Mouse (Mus musculus) forebrain, embryonic 14.5 days (tissue): ENCODE data around the gene Phf5a. TPM values are rescaled to one million over a fixed set of nuclear protein-coding genes. Genes with fewer than 3 reads are reported as not detected.

Experiments used
- ATAC-seq: fragments of 200-750 bp; cut with Nextera tagmentation; 2 replicates; pipeline ENCODE4 v1.8.0; 2017; ENCODE audit warnings: mild to moderate bottlenecking, moderate library complexity
- DNase-seq: peaks from one replicate; pipeline ENCODE4 v3.0.0-alpha.2; 2015; ENCODE audit warnings: low spot score
- H3K27ac ChIP-seq: fragments of 300-500 bp; sonication (generic); 2 replicates; pipeline ENCODE4 v1.5.1; 2014; ENCODE audit warnings: low read depth, mild to moderate bottlenecking, control low read depth, low read length, moderate library complexity
- H3K27me3 ChIP-seq: fragments of 300-500 bp; sonication (generic); replicated peaks from 2 replicates; pipeline ENCODE4 v1.6.1; 2014; ENCODE audit warnings: low read length, control low read depth, mixed read lengths; ENCODE audit not compliant: control insufficient read depth, insufficient read depth
- H3K36me3 ChIP-seq: fragments of 300-500 bp; sonication (generic); 2 replicates; pipeline ENCODE4 v1.6.1; 2014; ENCODE audit warnings: low read length, control low read depth; ENCODE audit not compliant: control insufficient read depth, insufficient read depth
- H3K4me1 ChIP-seq: fragments of 300-500 bp; sonication (generic); 2 replicates; pipeline ENCODE4 v1.6.1; 2014; ENCODE audit warnings: antibody characterized with exemption, low read length, control low read depth; ENCODE audit not compliant: control insufficient read depth, insufficient read depth
- H3K4me2 ChIP-seq: fragments of 300-500 bp; sonication (generic); 2 replicates; pipeline ENCODE4 v1.6.1; 2014; ENCODE audit warnings: mild to moderate bottlenecking, control low read depth, low read length
- H3K4me3 ChIP-seq: fragments of 300-500 bp; sonication (generic); 2 replicates; pipeline ENCODE4 v1.5.1; 2014; ENCODE audit warnings: low read depth, low read length, control low read depth
- H3K9ac ChIP-seq: fragments of 300-500 bp; sonication (generic); 2 replicates; pipeline ENCODE4 v1.6.1; 2014; ENCODE audit warnings: mild to moderate bottlenecking, low read length, control low read depth, moderate library complexity
- H3K9me3 ChIP-seq: fragments of 300-500 bp; sonication (generic); replicated peaks from 2 replicates; pipeline ENCODE4 v1.6.1; 2016; ENCODE audit warnings: low read length, control low read depth, mixed read lengths; ENCODE audit not compliant: control insufficient read depth
- WGBS: fragments of 180-500 bp; shearing (Covaris S2); extraction: QIAGEN DNeasy Blood & Tissue Kit; methylation state at CpG from one replicate; pipeline ENCODE4 v1.1.7; 2014; 5-methylcytosine and 5-hydroxymethylcytosine counted together
- polyA plus RNA-seq: library from polyadenylated mRNA; unstranded; fragments of >200 nt; fragmentation: Nextera tagmentation; extraction: Ambion mirVana; gene quantifications from 2 replicates; pipeline ENCODE4 v1.2.1, GENCODE M21; 2014

The Phf5a gene
- polyA plus RNA-seq, 1 experiment from 2014 or later: 202 TPM

DNA sequence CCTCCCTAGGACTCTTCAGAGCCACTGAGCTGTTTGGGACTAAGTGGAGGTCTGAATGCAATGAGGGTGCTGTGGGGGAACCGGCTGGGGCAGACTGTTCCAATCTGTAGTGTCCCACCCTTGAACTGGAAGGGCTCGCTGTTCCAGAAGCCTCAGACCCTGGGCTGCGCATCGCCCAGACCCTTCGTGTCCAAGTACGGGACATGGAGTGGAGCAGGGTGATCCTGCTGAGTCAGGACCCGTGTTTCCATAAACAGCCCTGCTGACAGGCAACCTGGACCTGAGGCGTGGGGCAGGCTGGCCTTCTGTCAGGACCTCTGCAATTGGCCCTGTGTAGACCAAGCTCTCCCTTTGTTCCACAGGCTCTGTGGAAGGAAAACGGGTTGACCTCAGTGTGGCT, 25.0 kb downstream of the Phf5a start:
- Histone ChIP-seq H3K36me3 (peaks cover 35% of the 10 kb centered on the region), H3K27me3 (no peaks in the 10 kb centered on the region), H3K4me3 (no peak overlapping the region), H3K9ac (no peak overlapping the region), H3K27ac (no peak overlapping the region), H3K9me3 (no peaks in the 10 kb centered on the region), H3K4me2 (no peak overlapping the region), H3K4me1 (no peaks in the 10 kb centered on the region)
- 91% methylated on average over 9 of the region's 9 CpGs for WGBS
- DNase-seq: no peak
- no peak for ATAC-seq

GRCm38 (mm10) chr15:81845724-81846123, 26.0 kb downstream of the Phf5a start:
- no peak for DNase-seq
- no peaks in the 10 kb centered on the region for H3K4me1 ChIP-seq
- no peak overlapping the region for H3K4me2 ChIP-seq
- no peak overlapping the region for H3K9ac ChIP-seq
- H3K27me3 ChIP-seq: no peaks in the 10 kb centered on the region
- H3K9me3 ChIP-seq: no peaks in the 10 kb centered on the region
- H3K27ac ChIP-seq: no peak overlapping the region
- H3K4me3 ChIP-seq: no peak overlapping the region
- peaks cover 24% of the 10 kb centered on the region for H3K36me3 ChIP-seq
- WGBS: 46% methylated on average over 4 of the region's 4 CpGs
- ATAC-seq: no peak

- Histone ChIP-seq H3K27ac (no peak overlapping the region), H3K9me3 (no peaks in the 10 kb centered on the region), H3K36me3 (peaks cover 18% of the 10 kb centered on the region), H3K9ac (no peak overlapping the region), H3K4me1 (no peaks in the 10 kb centered on the region), H3K27me3 (no peaks in the 10 kb centered on the region), H3K4me2 (no peak overlapping the region), H3K4me3 (no peak overlapping the region)
- whole genome bisulfite sequencing: 54% methylated on average over 5 of the region's 5 CpGs
- DNase-seq: no peak
- no peak for ATAC-seq
Measured at GRCm38 (mm10) chr15:81845033-81845625, 26.6 kb downstream of the Phf5a start.

DNA sequence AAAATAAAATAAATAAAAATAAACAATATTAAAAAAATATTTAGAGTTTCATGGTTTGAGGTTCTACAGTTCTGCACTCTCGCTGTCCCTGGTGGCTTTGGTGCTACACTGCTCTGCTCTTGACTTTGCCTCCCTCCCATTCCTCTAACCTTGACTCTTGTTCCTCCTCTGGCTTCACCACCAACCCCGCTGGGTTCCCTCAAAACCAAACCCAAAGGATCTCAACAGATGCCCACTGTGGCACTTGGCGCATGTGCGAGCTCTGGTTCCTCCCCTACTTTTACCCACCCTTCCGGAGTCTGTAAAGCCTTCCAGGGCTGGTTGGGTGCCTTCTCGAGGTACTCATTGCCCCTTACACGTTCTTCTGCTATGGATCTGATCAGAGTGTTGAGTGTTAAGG, 29.4 kb downstream of the Phf5a start:
- peaks cover 4% of the 10 kb centered on the region; the same call in 1 of the 2 replicates for H3K4me1 ChIP-seq
- ATAC-seq (no peak), DNase-seq (no peak)
- no peaks in the 10 kb centered on the region for H3K36me3 ChIP-seq
- no peak overlapping the region for H3K9ac ChIP-seq
- WGBS: 82% methylated on average over 7 of the region's 7 CpGs
- H3K27ac ChIP-seq: no peak overlapping the region
- H3K27me3 ChIP-seq: no peaks in the 10 kb centered on the region
- H3K4me3 ChIP-seq: no peak overlapping the region
- H3K4me2 ChIP-seq: no peak overlapping the region
- no peaks in the 10 kb centered on the region for H3K9me3 ChIP-seq

GRCm38 (mm10) chr15:81840306-81840705, 31.4 kb downstream of the Phf5a start:
- H3K9ac ChIP-seq: no peak overlapping the region
- no peak overlapping the region for H3K27ac ChIP-seq
- ATAC-seq: no peak
- no peak overlapping the region for H3K4me2 ChIP-seq
- H3K4me1 ChIP-seq: peaks cover 4% of the 10 kb centered on the region; the same call in 1 of the 2 replicates
- H3K27me3 ChIP-seq: no peaks in the 10 kb centered on the region
- DNase-seq: no peak
- H3K4me3 ChIP-seq: no peak overlapping the region
- 94% methylated on average over 7 of the region's 7 CpGs for WGBS
- no peaks in the 10 kb centered on the region for H3K9me3 ChIP-seq
- no peaks in the 10 kb centered on the region for H3K36me3 ChIP-seq

DNA sequence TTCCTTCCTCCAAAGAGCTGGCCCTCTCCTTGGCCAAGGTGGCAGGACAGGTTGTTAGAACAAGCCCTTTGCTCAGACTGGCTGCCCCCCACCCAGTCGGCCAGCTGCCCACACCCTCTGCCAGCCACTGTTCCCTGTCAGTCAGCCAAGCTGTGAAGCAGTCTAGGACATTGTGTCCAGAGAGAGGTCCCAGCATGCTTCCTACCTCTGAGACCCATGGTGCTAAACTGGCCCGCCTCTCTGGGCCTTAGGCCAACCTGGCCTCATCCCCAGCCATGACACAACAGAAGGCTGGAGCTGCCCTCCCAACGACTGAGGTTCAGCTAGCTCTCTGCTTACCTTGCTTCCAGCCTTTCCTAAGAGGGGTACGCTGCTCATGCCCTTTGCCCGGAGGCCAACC, 32.1 kb downstream of the Phf5a start:
- H3K36me3 ChIP-seq: no peaks in the 10 kb centered on the region
- H3K27me3 ChIP-seq: no peaks in the 10 kb centered on the region
- H3K4me2 ChIP-seq: no peak overlapping the region
- no peak overlapping the region; the same call in 1 of the 2 replicates for H3K27ac ChIP-seq
- H3K9ac ChIP-seq: no peak overlapping the region
- H3K4me1 ChIP-seq: peaks cover 4% of the 10 kb centered on the region; the same call in 1 of the 2 replicates
- ATAC-seq: peak; percentile 59; the same call in 1 of the 2 replicates
- 55% methylated on average over 5 of the region's 5 CpGs for WGBS
- H3K9me3 ChIP-seq: no peaks in the 10 kb centered on the region
- DNase-seq: peak; percentile 75
- H3K4me3 ChIP-seq: no peak overlapping the region

- no peak overlapping the region for H3K4me2 ChIP-seq
- H3K27me3 ChIP-seq: no peaks in the 10 kb centered on the region
- peak; percentile 19 for DNase-seq
- no peak overlapping the region for H3K9ac ChIP-seq
- no peak for ATAC-seq
- no peaks in the 10 kb centered on the region for H3K9me3 ChIP-seq
- H3K36me3 ChIP-seq: no peaks in the 10 kb centered on the region
- no peak overlapping the region for H3K4me3 ChIP-seq
- peaks cover 4% of the 10 kb centered on the region; the same call in 1 of the 2 replicates for H3K4me1 ChIP-seq
- H3K27ac ChIP-seq: no peak overlapping the region
- WGBS: 50% methylated on average over 14 of the region's 14 CpGs
Measured at GRCm38 (mm10) chr15:81838554-81839235, 33.0 kb downstream of the Phf5a start.

DNA sequence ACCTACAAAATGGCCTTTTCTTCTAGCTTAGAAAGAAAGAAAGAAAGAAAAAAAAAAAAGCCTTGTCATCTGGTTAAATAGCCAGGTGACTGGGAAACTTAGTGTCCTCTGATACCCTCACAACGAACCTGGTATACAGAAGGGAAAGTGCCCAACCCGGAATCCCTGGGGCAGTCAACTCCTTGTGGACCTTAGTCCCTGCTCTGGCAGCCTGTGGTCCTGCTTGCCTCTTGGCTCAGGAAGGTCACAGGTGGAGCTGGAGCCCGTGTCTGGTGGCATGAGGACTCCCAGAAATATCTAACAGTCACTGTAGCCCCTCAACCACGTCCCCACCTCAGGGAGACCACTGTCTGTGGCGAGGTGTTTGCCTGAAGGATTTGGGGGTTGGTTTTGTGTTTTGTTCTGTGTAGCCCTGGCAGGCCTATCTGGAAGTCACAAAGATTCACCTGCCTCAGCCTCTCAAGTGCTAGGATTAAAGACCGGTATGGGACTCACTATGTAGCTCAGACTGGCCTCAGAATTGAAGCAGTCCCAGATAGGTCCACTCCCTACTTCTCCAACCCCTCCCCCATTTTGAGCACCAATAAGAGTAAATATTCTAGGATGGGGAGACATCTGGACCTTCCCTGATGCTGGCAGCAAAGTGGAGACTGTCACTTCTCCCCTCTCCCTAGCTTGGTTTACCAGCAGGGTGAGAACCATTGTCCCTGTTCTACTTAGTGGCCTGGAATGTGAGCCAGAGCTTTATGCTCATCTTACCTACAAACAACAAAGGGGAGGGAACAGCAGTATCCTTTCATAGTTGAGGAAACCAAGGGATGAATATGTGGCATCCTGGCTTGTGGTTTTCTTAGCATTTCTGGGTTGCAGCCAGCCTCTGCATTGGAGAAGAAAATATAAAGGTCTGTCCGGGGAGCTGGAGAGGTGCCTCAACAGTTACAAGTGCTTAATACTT, 34.5 kb downstream of the Phf5a start:
- Histone ChIP-seq H3K4me2 (no peak overlapping the region), H3K27ac (no peak overlapping the region), H3K4me3 (no peak overlapping the region), H3K27me3 (no peaks in the 10 kb centered on the region), H3K36me3 (no peaks in the 10 kb centered on the region), H3K9ac (no peak overlapping the region), H3K9me3 (no peaks in the 10 kb centered on the region), H3K4me1 (peaks cover 4% of the 10 kb centered on the region; the same call in 1 of the 2 replicates)
- no peak for ATAC-seq
- WGBS: 56% methylated on average over 7 of the region's 7 CpGs
- DNase-seq: no peak
